Mouse (Mus musculus): ENCODE data around the gene Dlgap4. TPM values are rescaled to one million over a fixed set of nuclear protein-coding genes. Genes with fewer than 3 reads are reported as not detected.
"Not testable (repeated sequence)": the region's sequence is repeated elsewhere in the genome, so short reads cannot be mapped to it uniquely, and the experiment has no call there.

Gene Dlgap4
- polyA plus RNA-seq, 1 experiment from 2014 or later: 270 TPM

DNA sequence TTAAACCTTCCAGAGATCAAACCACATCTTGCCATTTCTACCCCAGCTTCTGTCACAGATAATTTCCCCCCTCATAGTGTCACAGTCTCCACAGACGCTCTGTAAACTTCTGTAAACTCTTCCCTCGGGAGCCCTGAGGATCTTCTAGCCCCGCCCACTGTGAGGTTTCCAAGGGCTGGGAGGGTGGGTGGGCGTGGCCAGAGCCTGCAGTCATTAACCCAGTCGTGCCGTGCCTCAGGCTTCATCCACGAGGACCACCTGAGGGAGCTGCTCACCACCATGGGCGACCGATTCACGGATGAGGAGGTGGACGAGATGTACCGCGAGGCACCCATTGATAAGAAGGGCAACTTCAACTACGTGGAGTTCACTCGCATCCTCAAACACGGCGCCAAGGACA lies 167.2 kb downstream of the Dlgap4 start:
- Histone ChIP-seq H3K4me2 (ENCODE audit: low read length) (no peak overlapping the region), H3K4me3 (ENCODE audit: low read depth, low read length) (no peak overlapping the region)

DNA sequence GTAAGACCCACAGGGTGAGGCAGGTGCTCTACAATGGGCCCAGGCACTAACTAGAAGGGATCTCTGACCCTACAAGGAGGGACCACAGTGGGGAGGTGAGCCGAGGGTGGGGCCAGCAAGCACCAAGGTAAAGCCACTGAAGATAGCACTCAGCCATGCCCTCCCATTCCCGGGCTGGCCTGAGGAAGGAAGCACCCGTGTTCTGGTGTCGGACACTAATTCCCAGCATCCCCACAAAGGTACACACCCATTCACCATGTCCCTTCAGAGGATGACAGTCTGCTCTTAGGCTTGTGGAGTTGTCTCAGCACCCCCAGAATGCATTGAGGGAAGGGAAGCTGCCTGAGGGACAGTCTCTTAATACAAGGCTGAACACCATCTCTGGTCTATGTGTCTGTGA lies 167.8 kb downstream of the Dlgap4 start:
- no peak for ATAC-seq

More for the DNA sequence above, 167.2 kb downstream of the Dlgap4 start:
- Histone ChIP-seq H3K36me3 (ENCODE audit: control insufficient read depth, insufficient read depth, low read length) (no peaks in the 10 kb centered on the region), H3K4me1 (ENCODE audit: control insufficient read depth, insufficient read depth, low read length) (no peaks in the 10 kb centered on the region), H3K27ac (ENCODE audit: low read length) (no peak overlapping the region), H3K9me3 (replicated peaks; ENCODE audit: control insufficient read depth, low read length, poor library complexity, severe bottlenecking) (no peaks in the 10 kb centered on the region), H3K27me3 (ENCODE audit: control insufficient read depth, insufficient read depth, low read depth, low read length) (no peaks in the 10 kb centered on the region), H3K9ac (ENCODE audit: low read depth, low read length) (no peak overlapping the region)
- ATAC-seq: no peak
- WGBS: 14% methylated on average over 17 of the region's 17 CpGs

DNA sequence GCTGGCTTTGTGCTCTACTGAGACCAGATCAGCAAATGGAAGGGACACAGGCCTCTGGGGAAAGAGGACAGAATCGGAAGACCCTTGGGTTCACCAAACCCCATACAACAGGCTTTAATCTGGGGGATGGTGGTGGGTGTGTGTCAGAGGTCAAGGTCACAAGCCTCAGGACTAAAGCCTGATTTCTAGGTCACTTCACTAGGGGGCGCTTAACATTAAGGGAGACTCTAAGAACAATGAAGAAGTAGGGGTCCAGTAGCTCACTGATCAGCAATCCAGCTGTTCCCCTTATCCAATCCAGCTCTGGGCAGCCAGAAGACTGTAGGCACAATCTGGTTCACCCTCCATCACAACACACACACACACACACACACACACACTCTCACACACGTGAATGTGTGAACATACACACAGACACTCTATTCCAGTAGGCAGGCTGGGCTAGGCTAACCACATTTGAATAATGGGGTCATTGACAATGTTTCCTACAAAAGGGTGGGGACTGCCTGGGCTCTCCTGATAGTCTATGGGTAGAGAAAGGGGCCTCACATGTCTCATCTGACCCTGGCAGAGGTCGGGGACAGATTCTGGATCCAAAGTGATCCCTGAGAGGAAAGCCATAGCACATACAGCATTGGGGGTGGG lies 168.5 kb downstream of the Dlgap4 start:
- Histone ChIP-seq H3K4me3 (ENCODE audit: low read depth, low read length) (no peak overlapping the region), H3K36me3 (ENCODE audit: control insufficient read depth, insufficient read depth, low read length) (no peaks in the 10 kb centered on the region), H3K4me2 (ENCODE audit: low read length) (no peak overlapping the region), H3K4me1 (ENCODE audit: control insufficient read depth, insufficient read depth, low read length) (no peaks in the 10 kb centered on the region), H3K27ac (ENCODE audit: low read length) (no peak overlapping the region), H3K9me3 (replicated peaks; ENCODE audit: control insufficient read depth, low read length, poor library complexity, severe bottlenecking) (no peaks in the 10 kb centered on the region), H3K9ac (ENCODE audit: low read depth, low read length) (no peak overlapping the region), H3K27me3 (ENCODE audit: control insufficient read depth, insufficient read depth, low read depth, low read length) (no peaks in the 10 kb centered on the region)
- no peak for ATAC-seq
- WGBS: 70% methylated on average over 4 of the region's 4 CpGs

More for the DNA sequence above, 167.8 kb downstream of the Dlgap4 start:
- Histone ChIP-seq H3K4me1 (ENCODE audit: control insufficient read depth, insufficient read depth, low read length) (no peaks in the 10 kb centered on the region), H3K4me3 (ENCODE audit: low read depth, low read length) (no peak overlapping the region), H3K36me3 (ENCODE audit: control insufficient read depth, insufficient read depth, low read length) (no peaks in the 10 kb centered on the region), H3K9me3 (replicated peaks; ENCODE audit: control insufficient read depth, low read length, poor library complexity, severe bottlenecking) (no peaks in the 10 kb centered on the region), H3K9ac (ENCODE audit: low read depth, low read length) (no peak overlapping the region), H3K27ac (ENCODE audit: low read length) (no peak overlapping the region), H3K27me3 (ENCODE audit: control insufficient read depth, insufficient read depth, low read depth, low read length) (no peaks in the 10 kb centered on the region), H3K4me2 (ENCODE audit: low read length) (no peak overlapping the region)
- WGBS: 74% methylated on average over 4 of the region's 4 CpGs

DNA sequence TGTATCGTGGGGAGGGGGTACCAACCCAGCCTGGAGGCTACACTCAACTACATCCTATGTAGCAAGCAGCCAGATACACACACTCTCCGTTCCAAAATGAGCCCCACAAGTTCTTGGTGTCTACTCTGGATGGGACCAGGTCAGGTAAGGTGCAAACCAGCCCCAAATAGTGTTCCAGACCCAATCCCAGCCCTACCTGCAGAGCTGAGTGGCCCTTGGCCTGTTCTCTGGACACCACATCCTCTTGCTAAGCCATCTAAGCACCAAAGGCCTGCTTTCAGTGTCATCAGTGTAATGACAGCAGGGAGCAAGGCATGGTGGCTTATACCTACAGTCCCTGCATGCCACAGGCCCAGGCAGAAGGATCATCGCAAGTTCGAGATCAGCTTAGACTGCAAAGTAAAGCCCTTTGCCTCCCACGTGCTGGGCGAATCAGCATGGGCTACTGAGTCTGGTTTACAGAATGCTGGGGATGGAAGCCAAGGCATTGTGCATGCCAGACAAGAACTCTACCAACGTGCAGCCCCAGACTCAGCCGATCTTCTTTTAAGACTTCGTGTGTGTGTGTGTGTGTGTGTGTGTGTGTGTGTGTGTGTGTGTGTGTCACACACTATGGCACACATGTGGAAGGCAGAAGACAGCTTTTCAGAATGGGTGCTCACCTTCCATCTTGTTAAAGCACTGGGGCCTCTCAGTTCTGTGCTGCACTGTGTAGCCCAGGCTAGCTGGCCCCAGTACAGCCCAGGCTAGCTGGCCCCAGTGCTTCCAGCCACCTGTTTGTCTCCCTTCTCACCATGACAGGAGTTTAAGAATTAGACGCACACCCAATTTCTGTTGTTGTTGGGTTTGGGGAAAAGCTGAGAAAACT lies 169.2 kb downstream of the Dlgap4 start:
- Histone ChIP-seq H3K4me1 (ENCODE audit: control insufficient read depth, insufficient read depth, low read length) (no peaks in the 10 kb centered on the region), H3K4me3 (ENCODE audit: low read depth, low read length) (no peak overlapping the region), H3K9me3 (replicated peaks; ENCODE audit: control insufficient read depth, low read length, poor library complexity, severe bottlenecking) (no peaks in the 10 kb centered on the region), H3K4me2 (ENCODE audit: low read length) (no peak overlapping the region), H3K27me3 (ENCODE audit: control insufficient read depth, insufficient read depth, low read depth, low read length) (no peaks in the 10 kb centered on the region), H3K27ac (ENCODE audit: low read length) (no peak overlapping the region), H3K9ac (ENCODE audit: low read depth, low read length) (no peak overlapping the region), H3K36me3 (ENCODE audit: control insufficient read depth, insufficient read depth, low read length) (no peaks in the 10 kb centered on the region)
- ATAC-seq: no peak
- WGBS: 84% methylated on average over 10 of the region's 10 CpGs

DNA sequence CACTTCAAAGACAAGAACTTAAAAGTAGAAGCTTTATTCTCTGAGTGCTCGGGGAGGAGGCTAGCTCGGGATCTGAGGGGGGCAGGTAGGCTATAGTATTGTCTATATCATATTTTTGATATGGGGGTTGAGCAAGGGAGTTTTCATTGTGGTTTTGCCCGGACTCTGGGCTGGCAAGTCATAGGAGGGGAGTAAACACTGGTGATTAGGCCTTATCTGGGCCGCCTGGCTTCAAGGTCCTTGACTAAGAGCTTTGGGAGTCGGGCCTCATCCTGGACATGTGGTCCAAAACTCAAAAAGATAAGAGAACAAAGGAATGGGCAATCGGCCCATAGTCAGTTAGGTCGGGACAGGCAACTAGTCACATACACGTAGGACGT lies 169.8 kb downstream of the Dlgap4 start:
- Histone ChIP-seq H3K4me1 (ENCODE audit: control insufficient read depth, insufficient read depth, low read length) (no peaks in the 10 kb centered on the region), H3K4me3 (ENCODE audit: low read depth, low read length) (no peak overlapping the region), H3K9ac (ENCODE audit: low read depth, low read length) (no peak overlapping the region), H3K9me3 (replicated peaks; ENCODE audit: control insufficient read depth, low read length, poor library complexity, severe bottlenecking) (no peaks in the 10 kb centered on the region), H3K4me2 (ENCODE audit: low read length) (no peak overlapping the region), H3K36me3 (ENCODE audit: control insufficient read depth, insufficient read depth, low read length) (no peaks in the 10 kb centered on the region), H3K27me3 (ENCODE audit: control insufficient read depth, insufficient read depth, low read depth, low read length) (no peaks in the 10 kb centered on the region), H3K27ac (ENCODE audit: low read length) (no peak overlapping the region)
- no peak for ATAC-seq
- WGBS: 87% methylated on average over 9 of the region's 9 CpGs

DNA sequence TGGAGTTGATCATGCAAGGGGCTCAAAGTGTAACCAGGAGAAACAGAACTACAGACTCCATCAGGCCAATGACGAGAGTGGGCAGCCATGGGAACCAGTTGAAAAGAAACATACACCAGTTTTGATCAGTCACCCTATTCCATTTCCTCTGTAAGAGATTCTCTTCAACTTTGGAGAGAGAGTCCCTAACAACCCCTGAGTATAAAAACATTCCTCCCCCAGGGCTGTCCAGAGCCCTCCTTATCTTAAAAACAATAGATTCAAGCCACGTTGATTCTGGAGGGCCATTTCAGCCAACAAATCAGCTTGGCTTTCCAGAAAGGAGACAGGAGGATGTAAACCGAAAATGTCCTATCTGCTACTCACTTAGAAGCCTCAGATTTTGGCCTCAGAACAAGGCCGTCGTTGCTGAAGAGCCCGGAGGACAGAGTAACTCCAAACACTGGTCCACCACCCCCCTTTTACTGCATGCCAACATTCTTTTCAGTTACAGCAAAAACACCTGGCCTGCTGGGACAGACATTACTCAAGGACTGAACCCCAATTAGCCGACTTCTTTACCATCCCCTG lies 170.6 kb downstream of the Dlgap4 start:
- Histone ChIP-seq H3K4me1 (ENCODE audit: control insufficient read depth, insufficient read depth, low read length) (no peaks in the 10 kb centered on the region), H3K9me3 (replicated peaks; ENCODE audit: control insufficient read depth, low read length, poor library complexity, severe bottlenecking) (no peaks in the 10 kb centered on the region), H3K36me3 (ENCODE audit: control insufficient read depth, insufficient read depth, low read length) (no peaks in the 10 kb centered on the region), H3K27ac (ENCODE audit: low read length) (no peak overlapping the region), H3K27me3 (ENCODE audit: control insufficient read depth, insufficient read depth, low read depth, low read length) (no peaks in the 10 kb centered on the region), H3K4me2 (ENCODE audit: low read length) (no peak overlapping the region), H3K4me3 (ENCODE audit: low read depth, low read length) (no peak overlapping the region), H3K9ac (ENCODE audit: low read depth, low read length) (no peak overlapping the region)
- ATAC-seq: no peak
- 85% methylated on average over 7 of the region's 7 CpGs for WGBS

DNA sequence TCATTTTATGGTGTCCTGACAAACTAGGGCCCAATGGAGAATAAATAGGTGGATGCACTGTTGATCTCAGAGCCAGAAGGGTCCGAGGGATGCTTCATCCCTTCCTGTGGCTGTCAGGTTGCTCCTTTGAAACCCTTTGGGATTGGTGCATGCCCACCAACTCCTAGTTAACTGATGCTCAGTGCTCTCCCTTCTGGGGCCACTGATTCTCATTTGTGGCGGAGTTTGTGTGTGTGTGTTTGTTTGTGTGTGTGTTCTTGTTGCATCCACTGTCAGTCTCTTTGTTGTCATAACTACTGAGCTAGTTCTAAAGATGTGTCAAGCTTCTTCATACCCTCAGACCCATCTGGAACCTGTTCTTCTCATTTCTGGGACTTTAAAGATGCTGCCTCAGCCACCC lies 171.4 kb downstream of the Dlgap4 start:
- H3K4me2 ChIP-seq (ENCODE audit: low read length): no peak overlapping the region
- no peak overlapping the region for H3K9ac ChIP-seq (ENCODE audit: low read depth, low read length)
- H3K4me3 ChIP-seq (ENCODE audit: low read depth, low read length): no peak overlapping the region
- H3K36me3 ChIP-seq (ENCODE audit: control insufficient read depth, insufficient read depth, low read length): no peaks in the 10 kb centered on the region
- H3K4me1 ChIP-seq (ENCODE audit: control insufficient read depth, insufficient read depth, low read length): no peaks in the 10 kb centered on the region
- H3K9me3 ChIP-seq (replicated peaks; ENCODE audit: control insufficient read depth, low read length, poor library complexity, severe bottlenecking): no peaks in the 10 kb centered on the region
- no peak overlapping the region for H3K27ac ChIP-seq (ENCODE audit: low read length)
- 96% methylated on average over 2 of the region's 2 CpGs for WGBS
- ATAC-seq: no peak
- no peaks in the 10 kb centered on the region for H3K27me3 ChIP-seq (ENCODE audit: control insufficient read depth, insufficient read depth, low read depth, low read length)

DNA sequence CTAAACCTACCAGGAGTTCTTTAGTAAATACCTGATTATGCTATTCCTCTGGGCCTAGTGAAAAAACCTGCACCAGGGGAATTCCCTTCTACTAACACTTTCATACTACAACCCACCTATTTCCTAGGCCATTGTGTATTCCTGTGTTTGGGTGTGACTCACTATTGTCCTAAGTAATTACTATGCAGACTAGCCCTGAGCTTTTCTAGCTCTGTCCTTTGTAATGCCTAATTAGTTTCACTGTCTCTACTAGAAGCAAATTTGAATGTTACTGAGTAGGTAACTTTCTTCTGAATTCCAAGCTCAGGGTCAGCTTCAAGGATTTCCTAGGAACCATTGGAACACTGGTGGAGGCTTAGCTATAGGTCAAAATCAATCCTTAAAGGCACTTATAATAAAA lies 172.9 kb downstream of the Dlgap4 start:
- H3K27me3 ChIP-seq (ENCODE audit: control insufficient read depth, insufficient read depth, low read depth, low read length); H3K4me2 ChIP-seq (ENCODE audit: low read length); ATAC-seq: not testable (repeated sequence)

More for the DNA sequence above, 172.9 kb downstream of the Dlgap4 start:
- H3K9me3 ChIP-seq (replicated peaks; ENCODE audit: control insufficient read depth, low read length, poor library complexity, severe bottlenecking); H3K27ac ChIP-seq (ENCODE audit: low read length); H3K9ac ChIP-seq (ENCODE audit: low read depth, low read length); H3K4me1 ChIP-seq (ENCODE audit: control insufficient read depth, insufficient read depth, low read length); H3K4me3 ChIP-seq (ENCODE audit: low read depth, low read length); H3K36me3 ChIP-seq (ENCODE audit: control insufficient read depth, insufficient read depth, low read length): not testable (repeated sequence)

Data from midbrain, embryonic 16.5 days (tissue).